In genomic region chr6:49856830-49857229, GRCm38 (mm10) we compare ENCODE assay signal across 20 mouse cellular contexts. TPM values are rescaled to one million over a fixed set of nuclear protein-coding genes. Genes with fewer than 3 reads are reported as not detected.
A peak's percentile ranks its signal among the peaks of the same experiment; 100 is the strongest.
DNase-seq lines count a peak whose midpoint lies in the region; ATAC-seq and TF ChIP-seq lines count a peak whose summit lies in the region.
"Had no signal": no experiment of that assay in that cellular context is flagged by ENCODE, and none has a peak within 500 bp of the region (broad histone marks: within the 10 kb centered on the region; RNA-seq: fewer than 3 reads in every experiment).

No protein-coding gene starts in this region.

- H3K4me3 ChIP-seq in heart, embryonic 11.5 days (ENCODE audit: low read depth, low read length) = no peak overlapping the region
- no peak overlapping the region for H3K4me3 ChIP-seq in left cerebral cortex, adult 2 months
- no peak overlapping the region for H3K4me3 ChIP-seq in midbrain, embryonic 10.5 days
- H3K4me3 ChIP-seq: embryonic facial prominence, embryonic 10.5 days; forebrain, embryonic 13.5 days; gastrocnemius, adult 2 months; hindbrain, embryonic 12.5 days had no signal

- no peak for ATAC-seq in heart, embryonic 11.5 days (replicated peaks; ENCODE audit: insufficient number of reproducible peaks, low FRiP score, low TSS enrichment)
- ATAC-seq: forebrain, embryonic 13.5 days; hindbrain, embryonic 16.5 days; inflammation-experienced regulatory T-cells, adult 6 months had no signal

- H3K9ac ChIP-seq in heart, embryonic 11.5 days (ENCODE audit: low read depth, low read length) = no peak overlapping the region
- H3K9ac ChIP-seq: forebrain, embryonic 13.5 days; hindbrain, embryonic 12.5 days had no signal

- no peak overlapping the region for H3K4me2 ChIP-seq in heart, embryonic 11.5 days
- H3K4me2 ChIP-seq: forebrain, embryonic 13.5 days; hindbrain, embryonic 12.5 days had no signal

- intact Hi-C loops in left cerebral cortex, adult 2 months (cut with DNase I) = no loop called here

- no peak overlapping the region for H3K27ac ChIP-seq in heart, embryonic 11.5 days (ENCODE audit: low read depth, low read length)
- no peak overlapping the region for H3K27ac ChIP-seq in left cerebral cortex, adult 2 months
- H3K27ac ChIP-seq in midbrain, embryonic 10.5 days (replicated peaks) = no peak overlapping the region
- H3K27ac ChIP-seq: embryonic facial prominence, embryonic 10.5 days; forebrain, embryonic 13.5 days; gastrocnemius, adult 2 months; hindbrain, embryonic 12.5 days had no signal

- WGBS in heart, embryonic 11.5 days (ENCODE audit: insufficient replicate concordance) = 69% methylated on average over 2 of the region's 2 CpGs
- WGBS in midbrain, embryonic 10.5 days = 82% methylated on average over 2 of the region's 2 CpGs

- DNase-seq in heart, adult 11 months = peak; percentile 70
- DNase-seq in 3T3-L1 (ENCODE audit: low read depth, low spot score) = peak; percentile 13
- no peak for DNase-seq in left cerebral cortex, adult 2 months (ENCODE audit: extremely low spot score in 1 of 2, low spot score in 2 of 2)
- DNase-seq in right cerebral cortex, postnatal 25 days = peak; percentile 6
- DNase-seq in midbrain, embryonic 10.5 days (ENCODE audit: low spot score) = no peak
- no peak for DNase-seq in adrenal gland, postnatal 14 days
- DNase-seq: adrenal gland, adult 8-10 months; cerebellum, adult 18-20 months; cerebellum, adult 9-11 months; gastrocnemius, adult 2 months; gastrocnemius, postnatal 25 days; heart, postnatal 10 days; heart, postnatal 4 days had no signal

- H3K4me1 ChIP-seq in heart, embryonic 11.5 days (ENCODE audit: control insufficient read depth, insufficient read depth, low read length) = no peaks in the 10 kb centered on the region
- H3K4me1 ChIP-seq in midbrain, embryonic 10.5 days = no peaks in the 10 kb centered on the region
- H3K4me1 ChIP-seq: embryonic facial prominence, embryonic 10.5 days; forebrain, embryonic 13.5 days; hindbrain, embryonic 12.5 days had no signal

- no peaks in the 10 kb centered on the region for H3K36me3 ChIP-seq in heart, embryonic 11.5 days (ENCODE audit: control insufficient read depth, insufficient read depth, low read length)
- no peaks in the 10 kb centered on the region for H3K36me3 ChIP-seq in midbrain, embryonic 10.5 days
- H3K36me3 ChIP-seq: embryonic facial prominence, embryonic 10.5 days; hindbrain, embryonic 12.5 days had no signal

- no peaks in the 10 kb centered on the region for H3K27me3 ChIP-seq in heart, embryonic 11.5 days (ENCODE audit: control insufficient read depth, insufficient read depth, low read length)
- no peaks in the 10 kb centered on the region for H3K27me3 ChIP-seq in midbrain, embryonic 10.5 days (ENCODE audit: low read depth, poor library complexity, severe bottlenecking)
- H3K27me3 ChIP-seq: forebrain, embryonic 13.5 days; hindbrain, embryonic 12.5 days had no signal

- no peaks in the 10 kb centered on the region for H3K9me3 ChIP-seq in heart, embryonic 11.5 days (replicated peaks; ENCODE audit: control insufficient read depth, low read length)
- no peaks in the 10 kb centered on the region for H3K9me3 ChIP-seq in midbrain, embryonic 10.5 days (replicated peaks)
- H3K9me3 ChIP-seq: embryonic facial prominence, embryonic 10.5 days; forebrain, embryonic 13.5 days; hindbrain, embryonic 12.5 days had no signal

- peak; percentile 7 for TF ChIP-seq CTCF in left cerebral cortex, adult 2 months (IDR thresholded peaks at IDR 0.05)

RNA-seq across cellular contexts. Expression of gene Npy, which starts 34.3 kb away (rescaled TPM):
- 0.52 and 1.9 TPM in 2 replicates for polyA plus RNA-seq in heart, embryonic 11.5 days (2014; fragmentation: Nextera tagmentation; extraction: Ambion mirVana)
- 100 to 1,000 TPM; 185 to 190 TPM for total RNA-seq in left cerebral cortex, adult 2 months (2021)
- polyA plus RNA-seq in midbrain, embryonic 10.5 days (2016; fragmentation: Nextera tagmentation; extraction: Ambion mirVana) = 0.44 and 1.5 TPM in 2 replicates
- 492 and 562 TPM in 2 replicates for total RNA-seq in adrenal gland, postnatal 14 days (2021)
- total RNA-seq: gastrocnemius, adult 2 months; gastrocnemius, postnatal 25 days; granulocyte monocyte progenitor cell, adult 5-6 weeks; heart, postnatal 10 days had no signal
- polyA plus RNA-seq: inflammation-experienced regulatory T-cells, adult 6 months had no signal

Comparison
In these comparisons a context has a peak if more than half of its experiments do, and no peak if none do; other contexts are left out.
1. DNase-seq: peak in heart, adult 11 months (single experiment), 3T3-L1 (single experiment) and right cerebral cortex, postnatal 25 days (single experiment); none in left cerebral cortex, adult 2 months (0 of 2), midbrain, embryonic 10.5 days (single experiment) and adrenal gland, postnatal 14 days (single experiment).